Mouse (Mus musculus): ENCODE measurements around the gene Creb1.
A peak's percentile ranks its signal among the peaks of the same experiment; 100 is the strongest.

Gene Creb1

GRCm38 (mm10) chr1:64532589-64533470, at the start of gene Creb1:
Gene Creb1, plus strand, starts transcription at chr1:64532645.
- DNase-seq (ENCODE audit: inconsistent age in 2 of 2, low spot score in 1 of 2): peak; percentile 99

- DNase-seq (ENCODE audit: inconsistent age in 2 of 2, low spot score in 1 of 2): no peak
Observed at GRCm38 (mm10) chr1:64488521-64489029, 43.9 kb upstream of the Creb1 start.

GRCm38 (mm10) chr1:64496803-64497202, 35.6 kb upstream of the Creb1 start:
- DNase-seq (ENCODE audit: inconsistent age in 2 of 2, low spot score in 1 of 2): no peak

GRCm38 (mm10) chr1:64501382-64502140, 30.9 kb upstream of the Creb1 start:
- DNase-seq (ENCODE audit: inconsistent age in 2 of 2, low spot score in 1 of 2): no peak

GRCm38 (mm10) chr1:64508479-64509096, 23.9 kb upstream of the Creb1 start:
- DNase-seq (ENCODE audit: inconsistent age in 2 of 2, low spot score in 1 of 2): no peak

GRCm38 (mm10) chr1:64509678-64510077, 22.8 kb upstream of the Creb1 start:
- DNase-seq (ENCODE audit: inconsistent age in 2 of 2, low spot score in 1 of 2): no peak

GRCm38 (mm10) chr1:64514184-64514583, 18.3 kb upstream of the Creb1 start:
- DNase-seq (ENCODE audit: inconsistent age in 2 of 2, low spot score in 1 of 2): no peak

GRCm38 (mm10) chr1:64516593-64516992, 15.9 kb upstream of the Creb1 start:
- no peak for DNase-seq (ENCODE audit: inconsistent age in 2 of 2, low spot score in 1 of 2)

GRCm38 (mm10) chr1:64518480-64518879, 14.0 kb upstream of the Creb1 start:
- no peak for DNase-seq (ENCODE audit: inconsistent age in 2 of 2, low spot score in 1 of 2)

GRCm38 (mm10) chr1:64519345-64519744, 13.1 kb upstream of the Creb1 start:
- no peak for DNase-seq (ENCODE audit: inconsistent age in 2 of 2, low spot score in 1 of 2)

- peak in 1 of 2 experiments; percentile 47 for DNase-seq (ENCODE audit: inconsistent age in 2 of 2, low spot score in 1 of 2)
Observed at GRCm38 (mm10) chr1:64519901-64520300, 12.5 kb upstream of the Creb1 start.

GRCm38 (mm10) chr1:64521734-64522133, 10.7 kb upstream of the Creb1 start:
- no peak for DNase-seq (ENCODE audit: inconsistent age in 2 of 2, low spot score in 1 of 2)

- no peak for DNase-seq (ENCODE audit: inconsistent age in 2 of 2, low spot score in 1 of 2)
Observed at GRCm38 (mm10) chr1:64522637-64523036, 9.8 kb upstream of the Creb1 start.

GRCm38 (mm10) chr1:64523117-64523516, 9.3 kb upstream of the Creb1 start:
- DNase-seq (ENCODE audit: inconsistent age in 2 of 2, low spot score in 1 of 2): no peak

- no peak for DNase-seq (ENCODE audit: inconsistent age in 2 of 2, low spot score in 1 of 2)
Observed at GRCm38 (mm10) chr1:64524661-64525060, 7.8 kb upstream of the Creb1 start.

- DNase-seq (ENCODE audit: inconsistent age in 2 of 2, low spot score in 1 of 2): no peak
Observed at GRCm38 (mm10) chr1:64527626-64528025, 4.8 kb upstream of the Creb1 start.

- no peak for DNase-seq (ENCODE audit: inconsistent age in 2 of 2, low spot score in 1 of 2)
Observed at GRCm38 (mm10) chr1:64529781-64530315, 2.6 kb upstream of the Creb1 start.

GRCm38 (mm10) chr1:64531548-64531947, 897 bp upstream of the Creb1 start:
- DNase-seq (ENCODE audit: inconsistent age in 2 of 2, low spot score in 1 of 2): no peak

GRCm38 (mm10) chr1:64532067-64532523, 350 bp upstream of the Creb1 start:
- no peak for DNase-seq (ENCODE audit: inconsistent age in 2 of 2, low spot score in 1 of 2)

GRCm38 (mm10) chr1:64533471-64534443, 1.3 kb downstream of the Creb1 start:
- peak; percentile 72 to 89 for DNase-seq (ENCODE audit: inconsistent age in 2 of 2, low spot score in 1 of 2)

Measured in adrenal gland, adult (tissue).